Mouse (Mus musculus) kidney, postnatal 0 days (tissue): Measurements from ENCODE around the gene Ctnna3. TPM values are rescaled to one million over a fixed set of nuclear protein-coding genes. Genes with fewer than 3 reads are reported as not detected.
A peak's percentile ranks its signal among the peaks of the same experiment; 100 is the strongest.

Experiments
- ATAC-seq: fragments of 200-750 bp; cut with Nextera tagmentation; replicated peaks from 2 replicates; pipeline ENCODE4 v1.8.0; 2017; ENCODE audit warnings: low read depth, moderate number of reproducible peaks, moderate TSS enrichment, moderate library complexity; ENCODE audit not compliant: low FRiP score
- DNase-seq: peaks from one replicate; pipeline ENCODE4 v3.0.0-alpha.2; 2016; ENCODE audit warnings: low spot score
- H3K27ac ChIP-seq: fragments of 300-500 bp; sonication (generic); 2 replicates; pipeline ENCODE4 v1.5.1; 2014; ENCODE audit warnings: mild to moderate bottlenecking
- H3K27me3 ChIP-seq: fragments of 300-500 bp; sonication (generic); 2 replicates; pipeline ENCODE4 v1.6.1; 2014; ENCODE audit warnings: low read length, mixed read lengths; ENCODE audit not compliant: insufficient read depth
- H3K36me3 ChIP-seq: fragments of 300-500 bp; sonication (generic); 2 replicates; pipeline ENCODE4 v1.6.1; 2014; ENCODE audit warnings: low read length, mixed read lengths; ENCODE audit not compliant: insufficient read depth
- H3K4me1 ChIP-seq: fragments of 300-500 bp; sonication (generic); replicated peaks from 2 replicates; pipeline ENCODE4 v1.6.1; 2014; ENCODE audit warnings: antibody characterized with exemption, low read length, mixed read lengths; ENCODE audit not compliant: insufficient read depth
- H3K4me2 ChIP-seq: fragments of 300-500 bp; sonication (generic); 2 replicates; pipeline ENCODE4 v1.6.1; 2014; ENCODE audit warnings: mild to moderate bottlenecking, low read length, moderate library complexity, mixed read lengths
- H3K4me3 ChIP-seq: fragments of 300-500 bp; sonication (generic); replicated peaks from 2 replicates; pipeline ENCODE4 v1.5.1; 2014; ENCODE audit warnings: low read depth, low read length
- H3K9ac ChIP-seq: fragments of 300-500 bp; sonication (generic); 2 replicates; pipeline ENCODE4 v1.6.1; 2014; ENCODE audit warnings: low read depth, low read length
- H3K9me3 ChIP-seq: fragments of 300-500 bp; sonication (generic); replicated peaks from 2 replicates; pipeline ENCODE4 v1.6.1; 2016; ENCODE audit warnings: low read length, inconsistent platforms, mixed read lengths
- CTCF ChIP-seq: IDR thresholded peaks from 2 replicates; pipeline ENCODE4 v1.5.1; 2016; ENCODE audit warnings: antibody characterized with exemption, low read depth, mild to moderate bottlenecking, moderate library complexity
- WGBS: fragments of 180-500 bp; shearing (Covaris S2); extraction: QIAGEN DNeasy Blood & Tissue Kit; methylation state at CpG from one replicate; pipeline ENCODE4 v1.1.7; 2014; 5-methylcytosine and 5-hydroxymethylcytosine counted together
- polyA plus RNA-seq: library from polyadenylated mRNA; unstranded; fragments of >200 nt; fragmentation: Nextera tagmentation; extraction: Ambion mirVana; gene quantifications from 2 replicates; pipeline ENCODE4 v1.2.1, GENCODE M21; 2015

The Ctnna3 gene
- polyA plus RNA-seq, 1 experiment from 2014 or later = 0.32 TPM

DNA sequence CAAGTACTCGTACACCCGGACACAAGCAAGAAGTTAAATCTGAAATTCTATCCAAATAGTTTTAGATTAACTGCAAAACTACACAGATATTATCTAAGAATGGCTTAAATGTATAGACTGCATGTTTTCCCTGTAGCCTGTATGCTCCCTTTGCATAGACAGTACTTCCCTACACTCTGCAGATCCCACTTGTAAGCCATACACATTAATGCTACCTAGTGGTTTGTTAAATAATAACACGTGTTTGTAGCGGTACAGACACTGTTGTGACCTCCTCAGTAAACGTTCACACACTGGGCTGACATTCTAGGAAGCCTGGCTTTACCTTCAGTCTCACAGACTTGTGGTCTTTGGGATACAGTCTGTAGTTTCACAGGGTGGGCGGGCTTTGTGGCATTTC lies 112.6 kb downstream of the Ctnna3 start:
- Histone ChIP-seq H3K36me3 (no peaks in the 10 kb centered on the region), H3K27ac (no peak overlapping the region), H3K9me3 (no peaks in the 10 kb centered on the region), H3K27me3 (no peaks in the 10 kb centered on the region), H3K4me3 (no peak overlapping the region), H3K4me1 (peaks cover 6% of the 10 kb centered on the region; the same call in 1 of the 2 replicates), H3K9ac (no peak overlapping the region), H3K4me2 (no peak overlapping the region)
- WGBS = 44% methylated on average over 6 of the region's 6 CpGs
- ATAC-seq (no peak), DNase-seq (peak; percentile 9)
- no peak for TF ChIP-seq CTCF

DNA sequence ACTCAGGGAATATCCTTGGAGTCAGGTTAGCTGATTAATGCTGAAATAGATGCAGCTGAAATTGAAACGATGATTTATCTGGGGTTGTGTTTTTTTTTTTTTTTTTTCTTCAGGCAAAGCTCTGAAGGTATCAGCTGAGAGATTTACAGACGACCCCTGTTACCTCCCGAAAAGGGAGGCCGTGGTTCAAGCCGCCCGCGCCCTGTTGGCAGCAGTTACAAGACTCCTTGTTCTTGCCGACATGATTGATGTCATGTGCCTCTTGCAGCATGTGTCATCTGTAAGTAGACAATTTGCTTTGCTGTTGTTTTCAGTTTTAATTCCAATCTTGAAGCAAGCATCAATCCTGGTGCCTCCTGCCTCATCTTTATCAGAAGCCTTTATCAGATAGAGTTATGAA lies 136.8 kb downstream of the Ctnna3 start:
- H3K4me1 ChIP-seq = no peaks in the 10 kb centered on the region
- 0 out of 2 replicates have a peak overlapping the region, but pooled peaks have one; percentile 2 for H3K4me2 ChIP-seq
- 20% methylated on average over 8 of the region's 8 CpGs for WGBS
- H3K27ac ChIP-seq = no peak overlapping the region
- no peak overlapping the region for H3K9ac ChIP-seq
- H3K9me3 ChIP-seq = no peaks in the 10 kb centered on the region
- TF ChIP-seq CTCF = no peak
- H3K27me3 ChIP-seq = no peaks in the 10 kb centered on the region
- H3K4me3 ChIP-seq = no peak overlapping the region
- no peak for ATAC-seq
- DNase-seq = peak; percentile 49
- no peaks in the 10 kb centered on the region for H3K36me3 ChIP-seq

DNA sequence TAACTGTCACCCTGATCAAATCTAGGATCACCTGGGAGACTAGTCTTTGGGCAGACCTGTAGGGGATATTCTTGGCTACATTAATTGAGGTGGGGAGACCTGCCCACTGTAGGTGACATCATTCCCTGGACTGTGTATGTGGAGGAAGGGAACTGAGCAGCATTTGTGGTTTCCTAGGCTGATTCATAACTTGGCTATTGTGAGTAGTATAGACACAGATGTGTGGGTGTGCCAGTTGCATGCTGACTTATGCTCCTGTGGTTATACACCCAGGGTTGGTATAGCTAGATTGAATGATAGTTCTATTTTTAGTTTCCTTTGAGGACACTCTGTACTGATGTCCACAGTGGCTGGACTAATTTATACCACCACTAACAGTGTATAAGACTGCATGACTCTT lies 141.7 kb downstream of the Ctnna3 start:
- no peaks in the 10 kb centered on the region for H3K4me1 ChIP-seq
- no peak for DNase-seq
- no peak overlapping the region for H3K4me2 ChIP-seq
- H3K27ac ChIP-seq = no peak overlapping the region
- TF ChIP-seq CTCF = no peak
- H3K27me3 ChIP-seq = no peaks in the 10 kb centered on the region
- H3K4me3 ChIP-seq = no peak overlapping the region
- no peaks in the 10 kb centered on the region for H3K36me3 ChIP-seq
- no peaks in the 10 kb centered on the region for H3K9me3 ChIP-seq
- ATAC-seq = no peak
- H3K9ac ChIP-seq = no peak overlapping the region

DNA sequence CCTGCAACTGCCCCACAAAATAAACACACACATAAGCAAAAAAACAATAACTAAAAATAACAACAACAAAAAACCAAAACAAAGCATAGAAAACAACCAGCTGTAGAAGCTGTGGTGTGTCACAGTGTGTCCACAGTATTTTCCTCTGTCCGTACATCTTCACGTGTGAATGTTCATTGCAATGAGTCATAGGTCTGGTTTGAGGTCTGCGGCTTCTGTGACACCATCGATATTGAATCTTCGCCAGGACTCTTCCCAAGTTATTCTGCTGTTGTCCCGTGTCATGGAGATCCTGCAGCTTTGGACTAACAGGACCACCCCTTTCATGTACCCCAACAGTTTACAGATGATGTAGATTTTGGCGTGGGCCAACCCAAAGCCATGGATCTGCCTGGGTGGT lies 143.0 kb downstream of the Ctnna3 start:
- ATAC-seq (no peak), DNase-seq (no peak)
- Histone ChIP-seq H3K27ac (no peak overlapping the region), H3K4me1 (no peaks in the 10 kb centered on the region), H3K27me3 (no peaks in the 10 kb centered on the region), H3K4me2 (no peak overlapping the region), H3K9me3 (no peaks in the 10 kb centered on the region), H3K9ac (no peak overlapping the region), H3K36me3 (no peaks in the 10 kb centered on the region), H3K4me3 (no peak overlapping the region)
- 91% methylated on average over 7 of the region's 7 CpGs for WGBS
- no peak for TF ChIP-seq CTCF

DNA sequence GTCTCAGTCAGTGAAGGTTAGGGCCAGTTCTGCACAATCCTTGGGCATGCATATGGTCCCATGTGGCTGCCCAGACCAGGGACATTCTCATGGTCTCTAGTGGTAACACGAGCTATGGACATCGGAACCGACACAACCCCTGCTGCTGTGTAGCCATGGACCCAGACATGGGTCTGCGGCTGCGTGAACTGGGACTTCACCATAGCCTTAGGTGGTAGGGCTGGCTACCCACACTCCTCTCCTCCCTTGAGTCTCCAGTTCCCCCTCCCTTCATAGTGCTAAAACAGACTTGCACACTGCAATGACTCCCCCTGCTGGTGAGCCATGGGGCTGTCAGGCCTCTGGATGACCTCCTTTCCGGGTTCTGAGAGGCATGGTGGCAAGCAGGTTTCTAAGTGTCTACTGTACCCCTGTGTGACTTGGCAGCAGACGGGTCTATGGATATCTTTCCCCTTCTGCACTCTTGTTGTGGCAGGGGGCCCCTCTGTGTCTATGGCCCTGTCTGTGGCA lies 144.3 kb downstream of the Ctnna3 start:
- no peak overlapping the region for H3K4me3 ChIP-seq
- H3K9me3 ChIP-seq = no peaks in the 10 kb centered on the region
- H3K36me3 ChIP-seq = no peaks in the 10 kb centered on the region
- H3K4me2 ChIP-seq = no peak overlapping the region
- no peak overlapping the region for H3K9ac ChIP-seq
- 81% methylated on average over 7 of the region's 7 CpGs for WGBS
- no peaks in the 10 kb centered on the region for H3K27me3 ChIP-seq
- no peak for ATAC-seq
- peak; percentile 59 for TF ChIP-seq CTCF
- no peak overlapping the region for H3K27ac ChIP-seq
- no peaks in the 10 kb centered on the region for H3K4me1 ChIP-seq
- no peak for DNase-seq

DNA sequence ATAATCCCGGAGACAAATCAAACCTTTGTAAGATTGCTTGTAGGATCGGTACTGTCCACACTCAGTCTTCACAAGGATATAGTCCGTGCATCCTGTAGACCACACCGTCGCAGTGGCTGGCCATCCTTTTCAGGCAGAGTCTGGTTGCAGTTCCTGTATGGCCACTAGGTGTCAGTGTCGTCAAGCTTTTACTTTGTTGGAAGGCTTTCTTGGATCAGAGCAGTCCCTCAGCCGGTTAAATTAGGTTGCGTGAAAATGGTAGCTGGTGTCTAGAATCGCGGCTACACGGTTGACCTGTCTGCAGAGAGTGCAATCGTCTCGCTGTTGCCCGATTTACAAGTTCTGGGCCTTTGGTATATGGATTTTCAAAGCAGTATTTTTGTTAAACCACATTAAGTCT lies 152.7 kb downstream of the Ctnna3 start:
- no peaks in the 10 kb centered on the region for H3K9me3 ChIP-seq
- no peak overlapping the region for H3K4me3 ChIP-seq
- TF ChIP-seq CTCF = peak; percentile 93
- no peaks in the 10 kb centered on the region for H3K4me1 ChIP-seq
- DNase-seq = peak; percentile 86
- H3K9ac ChIP-seq = no peak overlapping the region
- H3K27me3 ChIP-seq = no peaks in the 10 kb centered on the region
- WGBS = 7% methylated on average over 14 of the region's 14 CpGs
- H3K4me2 ChIP-seq = no peak overlapping the region
- no peaks in the 10 kb centered on the region for H3K36me3 ChIP-seq
- peak; percentile 59 for ATAC-seq
- no peak overlapping the region for H3K27ac ChIP-seq

DNA sequence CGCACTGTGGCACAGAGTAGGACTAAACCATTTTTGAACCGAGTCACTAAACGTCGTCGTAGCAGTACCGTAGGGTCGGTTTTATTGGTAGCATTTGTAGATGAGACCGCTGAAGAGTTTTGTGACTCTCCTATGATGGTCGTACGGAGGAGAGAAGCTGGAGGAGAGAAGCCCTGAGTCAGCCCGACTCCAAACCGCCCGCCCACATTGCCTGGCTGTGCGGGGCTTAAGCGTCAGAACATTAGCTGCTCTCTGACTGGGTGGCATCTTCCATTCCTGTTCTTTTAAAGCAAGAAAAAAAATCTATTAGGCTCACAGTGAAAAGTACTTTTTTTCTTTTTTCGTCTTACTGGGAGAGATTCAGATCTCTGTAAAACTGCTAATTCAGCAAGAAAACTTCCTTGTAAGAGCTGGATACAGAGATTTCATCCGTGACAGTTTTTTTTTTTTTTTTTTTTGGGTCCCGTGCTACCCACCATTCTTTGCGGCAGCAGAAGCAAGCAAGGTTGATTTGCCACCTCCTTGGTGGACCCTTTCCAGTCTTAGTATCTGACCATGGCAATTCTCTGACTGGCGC lies 154.0 kb downstream of the Ctnna3 start:
- no peak for TF ChIP-seq CTCF
- Histone ChIP-seq H3K4me2 (0 out of 2 replicates have a peak overlapping the region, but pooled peaks have one; percentile 23), H3K4me3 (no peak overlapping the region), H3K9ac (no peak overlapping the region), H3K27me3 (no peaks in the 10 kb centered on the region), H3K9me3 (no peaks in the 10 kb centered on the region), H3K27ac (no peak overlapping the region), H3K4me1 (no peaks in the 10 kb centered on the region), H3K36me3 (no peaks in the 10 kb centered on the region)
- 71% methylated on average over 20 of the region's 20 CpGs for WGBS
- ATAC-seq = no peak
- no peak for DNase-seq
